Mouse (Mus musculus) MEL (cell line): ENCODE data around the gene Igfbp2. TPM values are rescaled to one million over a fixed set of nuclear protein-coding genes. Genes with fewer than 3 reads are reported as not detected.

Experiments
- DNase-seq: peaks from one replicate; pipeline ENCODE4 v3.0.0; 2011; ENCODE audit warnings: low read depth, low spot score
- H3K27ac ChIP-seq: 2 replicates; pipeline ENCODE4 v1.5.1; 2012; ENCODE audit warnings: low read depth, mild to moderate bottlenecking, control low read depth, low read length, moderate library complexity; ENCODE audit not compliant: control insufficient read depth
- H3K27me3 ChIP-seq, 2 experiments: fragments of 150-350 bp in 1 of 2; sonication (generic) in 1 of 2; 2 replicates each; pipeline ENCODE4 v1.6.1; 2012; ENCODE audit warnings: low read length in 2 of 2, mild to moderate bottlenecking in 2 of 2, improper control_type of control experiment in 1 of 2, moderate library complexity in 1 of 2; ENCODE audit not compliant: insufficient read depth in 2 of 2, control insufficient read depth in 1 of 2
- H3K36me3 ChIP-seq, 2 experiments: 2 replicates each; pipeline ENCODE4 v1.6.1; 2012 to 2014; ENCODE audit warnings: low read length in 2 of 2, improper control_type of control experiment in 1 of 2, inconsistent platforms in 1 of 2, mild to moderate bottlenecking in 1 of 2; ENCODE audit not compliant: insufficient read depth in 2 of 2, control insufficient read depth in 1 of 2
- H3K4me1 ChIP-seq, 2 experiments: fragments of 150-350 bp in 1 of 2; sonication (generic) in 1 of 2; 2 replicates each; pipeline ENCODE4 v1.6.1; 2012; ENCODE audit warnings: low read length in 2 of 2, improper control_type of control experiment in 1 of 2, mild to moderate bottlenecking in 1 of 2; ENCODE audit not compliant: insufficient read depth in 2 of 2, control insufficient read depth in 1 of 2
- H3K4me3 ChIP-seq, 2 experiments: fragments of 150-350 bp in 1 of 2; sonication (generic) in 1 of 2; 2 replicates each; pipeline ENCODE4 v1.5.1; 2012; ENCODE audit warnings: low read depth in 2 of 2, low read length in 2 of 2, mild to moderate bottlenecking in 2 of 2, moderate library complexity in 2 of 2, control low read depth in 1 of 2, improper control_type of control experiment in 1 of 2; ENCODE audit not compliant: control insufficient read depth in 1 of 2, insufficient read depth in 1 of 2
- H3K79me2 ChIP-seq: 2 replicates; pipeline ENCODE4 v1.6.1; 2012; ENCODE audit warnings: mild to moderate bottlenecking, low read length, moderate library complexity; ENCODE audit not compliant: control insufficient read depth, poor library complexity, insufficient read depth
- H3K9ac ChIP-seq: 2 replicates; pipeline ENCODE4 v1.6.1; 2012; ENCODE audit warnings: low read depth, mild to moderate bottlenecking, control low read depth, low read length, moderate library complexity; ENCODE audit not compliant: control insufficient read depth, poor library complexity, severe bottlenecking
- H3K9me3 ChIP-seq: fragments of 150-350 bp; sonication (generic); replicated peaks from 2 replicates; pipeline ENCODE4 v1.6.1; 2012; ENCODE audit warnings: mild to moderate bottlenecking, low read length, improper control_type of control experiment, moderate library complexity; ENCODE audit not compliant: insufficient read depth
- BHLHE40 ChIP-seq: IDR thresholded peaks from 2 replicates; pipeline ENCODE4 v1.6.1; 2012; ENCODE audit warnings: low read depth, mild to moderate bottlenecking, inconsistent platforms, low read length, improper control_type of control experiment, borderline replicate concordance
- CHD1 ChIP-seq: IDR thresholded peaks from 2 replicates; pipeline ENCODE4 v1.6.1; 2012; ENCODE audit warnings: low read depth, mild to moderate bottlenecking, inconsistent platforms, low read length, improper control_type of control experiment
- CTCF ChIP-seq, 3 experiments: IDR thresholded peaks in 2 of 3; conservative IDR thresholded peaks in 1 of 3; 2 replicates each; pipeline ENCODE4 v1.5.1; 2011 to 2012; ENCODE audit warnings: low read length in 3 of 3, low read depth in 2 of 3, mild to moderate bottlenecking in 2 of 3, improper control_type of control experiment in 1 of 3, inconsistent platforms in 1 of 3, mixed read lengths in 1 of 3, moderate library complexity in 1 of 3; ENCODE audit not compliant: control insufficient read depth in 1 of 3, insufficient read depth in 1 of 3, poor library complexity in 1 of 3, severe bottlenecking in 1 of 3
- E2F4 ChIP-seq: IDR thresholded peaks from 2 replicates; pipeline ENCODE4 v1.6.1; 2011; ENCODE audit warnings: low read depth, low read length, improper control_type of control experiment, borderline replicate concordance
- ELF1 ChIP-seq: IDR thresholded peaks from 2 replicates; pipeline ENCODE4 v1.6.1; 2014; ENCODE audit warnings: low read depth, mild to moderate bottlenecking, inconsistent platforms, low read length, improper control_type of control experiment, moderate library complexity
- EP300 ChIP-seq, 2 experiments: IDR thresholded peaks; 2 replicates each; pipeline ENCODE4 v1.6.1; 2011; ENCODE audit warnings: improper control_type of control experiment in 2 of 2, low read length in 2 of 2, low read depth in 1 of 2, mild to moderate bottlenecking in 1 of 2
- ETS1 ChIP-seq: IDR thresholded peaks from 2 replicates; pipeline ENCODE4 v1.6.1; 2012; ENCODE audit warnings: low read depth, mild to moderate bottlenecking, inconsistent platforms, low read length, improper control_type of control experiment, moderate library complexity
- GABPA ChIP-seq: IDR thresholded peaks from 2 replicates; pipeline ENCODE4 v1.6.1; 2012; ENCODE audit warnings: low read depth, mild to moderate bottlenecking, inconsistent platforms, low read length, improper control_type of control experiment, moderate library complexity
- GATA1 ChIP-seq: IDR thresholded peaks from 2 replicates; pipeline ENCODE4 v1.6.1; 2011; ENCODE audit warnings: low read depth, low read length, improper control_type of control experiment
- JUND ChIP-seq: IDR thresholded peaks from 2 replicates; pipeline ENCODE4 v1.6.1; 2011; ENCODE audit warnings: low read depth, mild to moderate bottlenecking, improper control_type of control experiment, low read length
- MAFK ChIP-seq: IDR thresholded peaks from 2 replicates; pipeline ENCODE4 v1.6.1; 2011; ENCODE audit warnings: low read depth, mild to moderate bottlenecking, low read length, improper control_type of control experiment, borderline replicate concordance
- MAX ChIP-seq: IDR thresholded peaks from 2 replicates; pipeline ENCODE4 v1.6.1; 2011; ENCODE audit warnings: low read length, improper control_type of control experiment
- MEF2A ChIP-seq: IDR thresholded peaks from 2 replicates; pipeline ENCODE4 v1.6.1; 2014; ENCODE audit warnings: low read depth, mild to moderate bottlenecking, inconsistent platforms, low read length, improper control_type of control experiment; ENCODE audit not compliant: poor library complexity, insufficient replicate concordance, severe bottlenecking; ENCODE audit errors: extremely low read depth
- MXI1 ChIP-seq: IDR thresholded peaks from 2 replicates; pipeline ENCODE4 v1.6.1; 2011; ENCODE audit warnings: mild to moderate bottlenecking, low read depth, low read length, improper control_type of control experiment
- MYB ChIP-seq: IDR thresholded peaks from 2 replicates; pipeline ENCODE4 v1.6.1; 2011; ENCODE audit warnings: mild to moderate bottlenecking, low read depth, low read length, improper control_type of control experiment
- MYC ChIP-seq: IDR thresholded peaks from 2 replicates; pipeline ENCODE4 v1.6.1; 2011; ENCODE audit warnings: low read depth, mild to moderate bottlenecking, low read length, improper control_type of control experiment, moderate library complexity
- NRF1 ChIP-seq: IDR thresholded peaks from 2 replicates; pipeline ENCODE4 v1.6.1; 2014; ENCODE audit warnings: low read depth, mild to moderate bottlenecking, inconsistent platforms, low read length, improper control_type of control experiment, moderate library complexity; ENCODE audit not compliant: poor library complexity, insufficient read depth, severe bottlenecking
- POLR2A ChIP-seq, 2 experiments: IDR thresholded peaks; 2 replicates each; pipeline ENCODE4 v1.6.1; 2011 to 2012; ENCODE audit warnings: low read length in 2 of 2, mild to moderate bottlenecking in 2 of 2, control low read depth in 1 of 2, improper control_type of control experiment in 1 of 2, low read depth in 1 of 2, moderate library complexity in 1 of 2; ENCODE audit not compliant: control insufficient read depth in 1 of 2, insufficient read depth in 1 of 2, poor library complexity in 1 of 2
- POLR2AphosphoS5 ChIP-seq: IDR thresholded peaks from 2 replicates; pipeline ENCODE4 v1.6.1; 2012; ENCODE audit warnings: low read depth, borderline replicate concordance, mild to moderate bottlenecking, inconsistent platforms, low read length, moderate library complexity, mixed read lengths
- RCOR1 ChIP-seq: IDR thresholded peaks from 2 replicates; pipeline ENCODE4 v1.6.1; 2012; ENCODE audit warnings: low read depth, mild to moderate bottlenecking, inconsistent platforms, low read length, improper control_type of control experiment
- SMC3 ChIP-seq: IDR thresholded peaks from 2 replicates; pipeline ENCODE4 v1.6.1; 2011; ENCODE audit warnings: low read depth, low read length, improper control_type of control experiment
- TBP ChIP-seq: IDR thresholded peaks from 2 replicates; pipeline ENCODE4 v1.8.0; 2011; ENCODE audit warnings: low read depth, low read length, improper control_type of control experiment
- TCF12 ChIP-seq: IDR thresholded peaks from 2 replicates; pipeline ENCODE4 v1.6.1; 2014; ENCODE audit warnings: low read depth, mild to moderate bottlenecking, inconsistent platforms, low read length, improper control_type of control experiment, moderate library complexity
- UBTF ChIP-seq: IDR thresholded peaks from 2 replicates; pipeline ENCODE4 v1.6.1; 2012; ENCODE audit warnings: low read depth, mild to moderate bottlenecking, inconsistent platforms, low read length, improper control_type of control experiment, moderate library complexity, borderline replicate concordance; ENCODE audit not compliant: insufficient read depth
- USF1 ChIP-seq: IDR thresholded peaks from 2 replicates; pipeline ENCODE4 v1.6.1; 2014; ENCODE audit warnings: low read depth, mild to moderate bottlenecking, inconsistent platforms, low read length, improper control_type of control experiment, moderate library complexity
- ZKSCAN1 ChIP-seq: IDR thresholded peaks from 2 replicates; pipeline ENCODE4 v1.6.1; 2012; ENCODE audit warnings: low read depth, mild to moderate bottlenecking, inconsistent platforms, low read length, improper control_type of control experiment, moderate library complexity
- ZNF384 ChIP-seq: IDR thresholded peaks from 2 replicates; pipeline ENCODE4 v1.6.1; 2012; ENCODE audit warnings: low read depth, mild to moderate bottlenecking, inconsistent platforms, low read length, improper control_type of control experiment
- polyA plus RNA-seq, 2 experiments: library from polyadenylated mRNA; stranded (reverse) in 1 of 2; unstranded in 1 of 2; fragments of >175 nt in 1 of 2; fragments of >200 nt in 1 of 2; gene quantifications; 2 replicates each; pipeline versions ENCODE4 v1.2.1 to v1.2.4; 2012; ENCODE audit warnings: low replicate concordance in 2 of 2, low read depth in 1 of 2; ENCODE audit not compliant: insufficient read length in 2 of 2, insufficient read depth in 1 of 2, missing spikeins in 1 of 2
- total RNA-seq: library from RNA; depleted of rRNA; stranded (reverse); fragments of 300-350 nt; gene quantifications from 2 replicates; pipeline ENCODE4 v1.2.3, GENCODE M21; 2012

Gene Igfbp2
- total and polyA plus RNA-seq, 3 experiments, result not detected

DNA sequence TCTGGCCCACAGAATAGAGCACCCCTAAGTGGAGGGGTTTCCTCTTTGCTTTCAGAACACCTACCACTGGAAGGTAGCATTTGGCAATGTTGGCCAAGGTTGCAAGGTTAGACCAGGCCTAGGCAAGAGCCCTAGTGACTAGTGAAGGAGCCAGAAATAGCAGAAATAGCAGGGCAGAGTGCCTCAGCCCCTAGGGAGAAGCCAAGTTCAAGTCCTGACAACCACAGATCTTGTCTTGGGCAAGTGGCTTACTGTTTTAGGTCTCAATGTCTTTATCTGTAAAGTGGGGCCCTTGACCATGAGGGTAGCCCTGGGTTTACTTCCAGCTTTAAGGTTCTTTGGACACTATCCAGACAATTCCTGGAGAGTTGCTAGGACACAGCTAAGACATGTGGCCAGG lies 45.0 kb downstream of the Igfbp2 start:
- H3K4me3 ChIP-seq, result no peak overlapping the region; a peak in 1 of 4 replicates
- no peaks in the 10 kb centered on the region for H3K79me2 ChIP-seq
- TF ChIP-seq POLR2A (IDR thresholded peaks at IDR 0.05; ENCODE audit: control insufficient read depth in 1 of 2, insufficient read depth in 1 of 2, low read depth in 1 of 2, low read length in 2 of 2, poor library complexity in 1 of 2) (no peak), MAX (0 out of 2 replicates have a peak, but pooled peaks have one; percentile 22), MYC (0 out of 2 replicates have a peak, but pooled peaks have one; percentile 6)
- peaks cover 16 to 19% of the 10 kb centered on the region in 2 experiments for H3K4me1 ChIP-seq
- H3K9me3 ChIP-seq, result no peaks in the 10 kb centered on the region
- no peak overlapping the region for H3K9ac ChIP-seq
- no peaks in the 10 kb centered on the region for H3K27me3 ChIP-seq
- peaks cover 0 to 18% of the 10 kb centered on the region in 2 experiments; a peak in 2 of 4 replicates for H3K36me3 ChIP-seq
- peak; percentile 35 for DNase-seq
- H3K27ac ChIP-seq, result peak overlapping the region; percentile 62; the same call in 1 of the 2 replicates

DNA sequence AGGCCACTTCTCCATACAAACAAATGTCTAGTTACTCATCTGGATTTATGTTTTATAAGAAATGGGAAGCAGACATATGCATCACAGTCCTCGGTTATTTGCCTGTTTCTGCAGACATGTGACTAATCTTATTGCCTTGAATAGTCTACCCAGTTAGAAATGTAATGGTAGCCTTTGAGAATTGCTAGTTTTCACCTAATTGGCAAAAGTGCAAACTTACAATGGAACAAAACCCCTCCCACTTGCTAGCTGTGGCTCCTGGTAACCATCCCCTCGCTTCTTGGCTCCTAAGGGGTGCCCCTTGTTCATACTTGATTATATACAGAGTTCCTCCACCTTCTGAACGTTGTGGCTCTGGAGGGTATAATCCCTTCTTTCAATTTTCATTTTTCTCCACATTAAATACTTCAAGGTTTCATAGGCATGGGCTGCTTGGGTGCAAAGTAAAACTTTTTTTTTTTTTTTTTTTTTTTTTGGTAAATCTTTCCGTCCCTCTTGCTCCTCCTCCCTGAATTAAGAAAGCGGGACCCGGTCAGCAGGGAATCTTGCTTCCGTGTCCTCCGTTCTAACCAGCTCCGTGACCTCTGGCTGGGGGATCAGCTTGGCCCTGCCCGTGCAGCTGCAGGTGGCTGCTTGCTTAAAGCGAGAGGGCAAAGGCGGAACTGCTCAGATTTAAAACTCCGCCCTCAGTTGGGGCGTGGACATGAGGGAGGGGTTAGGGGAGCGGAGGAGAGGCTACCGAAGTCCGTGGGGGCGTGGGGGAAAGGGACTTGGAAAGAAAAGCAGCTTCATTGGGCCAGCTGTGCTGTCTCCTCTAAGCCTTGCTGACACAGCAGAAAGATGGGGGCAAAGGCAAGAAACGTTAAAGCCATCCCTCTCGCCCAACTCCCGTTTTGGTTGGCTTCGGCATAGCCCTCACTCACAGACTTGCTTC lies 45.6 kb downstream of the Igfbp2 start:
- no peaks in the 10 kb centered on the region for H3K9me3 ChIP-seq
- H3K9ac ChIP-seq, result peak overlapping the region; percentile 55
- peaks cover 0 to 18% of the 10 kb centered on the region in 2 experiments; a peak in 2 of 4 replicates for H3K36me3 ChIP-seq
- peak overlapping the region; percentile 66 to 76 for H3K4me3 ChIP-seq
- H3K4me1 ChIP-seq, result peaks cover 16 to 19% of the 10 kb centered on the region in 2 experiments
- H3K79me2 ChIP-seq, result no peaks in the 10 kb centered on the region
- DNase-seq, result peak; percentile 93
- H3K27me3 ChIP-seq, result no peaks in the 10 kb centered on the region
- H3K27ac ChIP-seq, result peak overlapping the region; percentile 62
- TF ChIP-seq ETS1 (peak; percentile 30; the same call in 1 of the 2 replicates), MEF2A (no peak), GABPA (0 out of 2 replicates have a peak, but pooled peaks have one; percentile 16), NRF1 (no peak), MAFK (peak; percentile 88), JUND (no peak), CHD1 (no peak), TCF12 (peak; percentile 36; the same call in 1 of the 2 replicates), GATA1 (no peak), RCOR1 (0 out of 2 replicates have a peak, but pooled peaks have one; percentile 10), TBP (no peak), CTCF (IDR thresholded peaks at IDR 0.05 in 2 of 3, conservative IDR thresholded peaks at IDR 0.05 in 1 of 3; ENCODE audit: control insufficient read depth in 1 of 3, insufficient read depth in 1 of 3, low read depth in 2 of 3, low read length in 3 of 3, poor library complexity in 1 of 3, severe bottlenecking in 1 of 3) (no peak), POLR2AphosphoS5 (no peak), UBTF (no peak), BHLHE40 (peak; percentile 38; the same call in 1 of the 2 replicates), MXI1 (peak; percentile 47), MYC (no peak), USF1 (peak; percentile 31; the same call in 1 of the 2 replicates), ZNF384 (peak; percentile 80), MYB (no peak), ZKSCAN1 (no peak), EP300 (IDR thresholded peaks at IDR 0.05; ENCODE audit: low read depth in 1 of 2, low read length in 2 of 2) (no peak), E2F4 (no peak), POLR2A (IDR thresholded peaks at IDR 0.05; ENCODE audit: control insufficient read depth in 1 of 2, insufficient read depth in 1 of 2, low read depth in 1 of 2, low read length in 2 of 2, poor library complexity in 1 of 2) (peak; percentile 40 to 66; a peak in 2 of 4 replicates), MAX (no peak), SMC3 (no peak), ELF1 (peak; percentile 70)
